ENCODE assay signal across 10 mouse cellular contexts in the genomic region with DNA sequence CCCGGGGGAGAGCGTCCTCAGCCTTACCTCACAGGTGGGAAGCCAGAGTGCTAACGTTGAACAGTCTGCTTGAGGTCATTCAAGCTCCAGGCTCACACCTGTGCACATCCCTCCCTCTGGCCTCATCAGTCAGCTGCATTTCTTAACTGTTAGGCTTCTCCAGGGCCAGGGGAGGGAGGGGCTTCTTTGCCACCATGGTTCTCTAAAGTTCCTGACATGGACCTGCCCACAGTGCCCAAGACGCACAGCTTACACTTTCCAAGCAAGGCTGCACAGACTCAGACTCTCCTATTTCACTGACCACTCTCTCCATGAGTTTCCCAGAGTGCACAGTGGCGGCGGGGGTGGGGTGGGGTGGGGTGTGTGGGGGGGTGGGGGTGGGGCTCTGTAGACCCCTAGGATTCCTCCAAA. TPM values are rescaled to one million over a fixed set of nuclear protein-coding genes. Genes with fewer than 3 reads are reported as not detected.
DNase-seq lines count a peak whose midpoint lies in the region; ATAC-seq lines count a peak whose summit lies in the region.
"Had no signal": no experiment of that assay in that cellular context is flagged by ENCODE, and none has a peak within 500 bp of the region (broad histone marks: within the 10 kb centered on the region; RNA-seq: fewer than 3 reads in every experiment).

No protein-coding gene starts in this region.

- 28% methylated on average over 6 of the region's 6 CpGs for WGBS in neural tube, embryonic 15.5 days

- no peaks in the 10 kb centered on the region for H3K9me3 ChIP-seq in megakaryocyte, embryonic 14.5 days
- no peaks in the 10 kb centered on the region for H3K9me3 ChIP-seq in neural tube, embryonic 15.5 days (replicated peaks)

- no peak overlapping the region for H3K9ac ChIP-seq in neural tube, embryonic 15.5 days (replicated peaks)

- peak overlapping the region; percentile 66 for H3K4me3 ChIP-seq in megakaryocyte, embryonic 14.5 days (replicated peaks)
- no peak overlapping the region for H3K4me3 ChIP-seq in neural tube, embryonic 15.5 days (replicated peaks)

- peaks cover 77% of the 10 kb centered on the region for H3K4me1 ChIP-seq in megakaryocyte, embryonic 14.5 days
- H3K4me1 ChIP-seq in neural tube, embryonic 15.5 days: peaks cover 31% of the 10 kb centered on the region

- H3K27me3 ChIP-seq in megakaryocyte, embryonic 14.5 days (replicated peaks): no peaks in the 10 kb centered on the region
- no peaks in the 10 kb centered on the region for H3K27me3 ChIP-seq in neural tube, embryonic 15.5 days (replicated peaks)

- H3K36me3 ChIP-seq in megakaryocyte, embryonic 14.5 days (replicated peaks; ENCODE audit: low read length): peaks cover 56% of the 10 kb centered on the region
- H3K36me3 ChIP-seq in neural tube, embryonic 15.5 days: no peaks in the 10 kb centered on the region

- ATAC-seq in megakaryocyte, adult 5-6 weeks (ENCODE audit: poor library complexity, severe bottlenecking): no peak
- peak; percentile 36; the same call in 1 of the 2 replicates for ATAC-seq in neural tube, embryonic 15.5 days (ENCODE audit: low FRiP score)

- intact Hi-C loops in gastrocnemius, postnatal 14 days (cut with DNase I; ENCODE audit: low total_unique reads): no loop called here

- DNase-seq in embryo, embryonic 9.5 days (ENCODE audit: extremely low spot score): peak; percentile 19
- no peak for DNase-seq in embryo, embryonic 10 days (ENCODE audit: low spot score)
- peak; percentile 30 for DNase-seq in induced T-regulatory cell, adult 2 months (ENCODE audit: low read depth)
- no peak for DNase-seq in gastrocnemius, postnatal 14 days
- no peak for DNase-seq in ovary, postnatal 10 days (ENCODE audit: low spot score)

- H3K4me2 ChIP-seq in neural tube, embryonic 15.5 days: peak overlapping the region; percentile 54

- peak overlapping the region; percentile 82 for H3K27ac ChIP-seq in neural tube, embryonic 15.5 days (replicated peaks)

RNA-seq across cellular contexts. Expression of gene Cfap43, which starts 10.1 kb away (rescaled TPM):
- polyA plus RNA-seq in megakaryocyte, embryonic 14.5 days (2012; ENCODE audit: insufficient read depth, low replicate concordance): not detected in 2 replicates
- 0.18 and 0.32 TPM in 2 replicates for total RNA-seq in megakaryocyte, adult 5-6 weeks (2015)
- not detected in 2 replicates for total RNA-seq in megakaryocyte, adult 5-6 weeks (2017)
- 0.51 and 0.98 TPM in 2 replicates for polyA plus RNA-seq in neural tube, embryonic 15.5 days (2015; fragmentation: Nextera tagmentation; extraction: Ambion mirVana)
- total RNA-seq in gastrocnemius, postnatal 14 days (2021): not detected
- polyA plus RNA-seq: small intestine, adult 2 months had no signal

RNA-seq across cellular contexts. Expression of gene Itprip, which starts 10.1 kb away (rescaled TPM):
- polyA plus RNA-seq in megakaryocyte, embryonic 14.5 days (2012; ENCODE audit: insufficient read depth, low replicate concordance): 2.1 and 2.3 TPM in 2 replicates
- 14.8 and 18.9 TPM in 2 replicates for total RNA-seq in megakaryocyte, adult 5-6 weeks (2015)
- 28.4 and 28.9 TPM in 2 replicates for total RNA-seq in megakaryocyte, adult 5-6 weeks (2017)
- polyA plus RNA-seq in neural tube, embryonic 15.5 days (2015; fragmentation: Nextera tagmentation; extraction: Ambion mirVana): 3.6 and 7.8 TPM in 2 replicates
- total RNA-seq in gastrocnemius, postnatal 14 days (2021): 1 to 10 TPM; 1.1 to 1.6 TPM

RNA-seq across cellular contexts. Expression of gene Cfap58, which starts 28.5 kb away (rescaled TPM):
- not detected in 2 replicates for polyA plus RNA-seq in megakaryocyte, embryonic 14.5 days (2012; ENCODE audit: insufficient read depth, low replicate concordance)
- not detected in 2 replicates for total RNA-seq in megakaryocyte, adult 5-6 weeks (2015)
- not detected in 2 replicates for total RNA-seq in megakaryocyte, adult 5-6 weeks (2017)
- polyA plus RNA-seq in neural tube, embryonic 15.5 days (2015; fragmentation: Nextera tagmentation; extraction: Ambion mirVana): 0.47 and 0.59 TPM in 2 replicates
- not detected for total RNA-seq in gastrocnemius, postnatal 14 days (2021)
- total RNA-seq: megakaryocyte-erythroid progenitor cell, adult 5-6 weeks had no signal
- polyA plus RNA-seq: small intestine, adult 2 months had no signal

RNA-seq across cellular contexts. Expression of gene Gsto2, which starts 43.6 kb away (rescaled TPM):
- polyA plus RNA-seq in megakaryocyte, embryonic 14.5 days (2012; ENCODE audit: insufficient read depth, low replicate concordance): not detected in 2 replicates
- total RNA-seq in megakaryocyte, adult 5-6 weeks (2015): not detected in 2 replicates
- not detected in 2 replicates for total RNA-seq in megakaryocyte, adult 5-6 weeks (2017)
- polyA plus RNA-seq in neural tube, embryonic 15.5 days (2015; fragmentation: Nextera tagmentation; extraction: Ambion mirVana): 1.4 and 1.8 TPM in 2 replicates
- total RNA-seq in gastrocnemius, postnatal 14 days (2021): under 1 TPM; 0.27 to 0.43 TPM
- polyA plus RNA-seq: small intestine, adult 2 months had no signal

RNA-seq across cellular contexts. Expression of gene Gsto1, which starts 54.2 kb away (rescaled TPM):
- 187 and 263 TPM in 2 replicates for polyA plus RNA-seq in megakaryocyte, embryonic 14.5 days (2012; ENCODE audit: insufficient read depth, low replicate concordance)
- total RNA-seq in megakaryocyte, adult 5-6 weeks (2015): 159 and 168 TPM in 2 replicates
- total RNA-seq in megakaryocyte, adult 5-6 weeks (2017): 75.9 and 92.0 TPM in 2 replicates
- polyA plus RNA-seq in neural tube, embryonic 15.5 days (2015; fragmentation: Nextera tagmentation; extraction: Ambion mirVana): 156 and 169 TPM in 2 replicates
- total RNA-seq in gastrocnemius, postnatal 14 days (2021): 10 to 100 TPM; 33.7 to 35.1 TPM

Comparison
In these comparisons a context has a peak if more than half of its experiments do, and no peak if none do; other contexts are left out.
1. DNase-seq: peak in embryo, embryonic 9.5 days (single experiment) and induced T-regulatory cell, adult 2 months (single experiment); none in embryo, embryonic 10 days (single experiment), gastrocnemius, postnatal 14 days (single experiment) and ovary, postnatal 10 days (single experiment).
2. RNA of gene Itprip, which starts 10.1 kb away (total RNA-seq): 14.8 to 28.9 TPM in megakaryocyte, adult 5-6 weeks; 1.1 to 1.6 TPM in gastrocnemius, postnatal 14 days; every median in the first group is over 4 times any median in the second.